Mouse (Mus musculus): ENCODE measurements around the gene B4gat1.

GRCm38 (mm10) chr19:5053909-5054308 is 15.3 kb downstream of the B4gat1 start:
- TF ChIP-seq CTCF (IDR thresholded peaks at IDR 0.05; ENCODE audit: low read depth, low read length) = peak; percentile 85
- TF ChIP-seq POLR2A (IDR thresholded peaks at IDR 0.05; ENCODE audit: extremely low read depth, insufficient read depth, low read length) = no peak
